Mouse (Mus musculus): ENCODE measurements at regions not wholly inside any gene's neighbourhood (a gene's known extent, or its start where the extent isn't known, plus 50 kb on each side); places are given as distances from the start of the nearest gene placed in this dataset.
"Not testable (repeated sequence)": the region's sequence is repeated elsewhere in the genome, so short reads cannot be mapped to it uniquely, and the experiment has no call there.

DNA sequence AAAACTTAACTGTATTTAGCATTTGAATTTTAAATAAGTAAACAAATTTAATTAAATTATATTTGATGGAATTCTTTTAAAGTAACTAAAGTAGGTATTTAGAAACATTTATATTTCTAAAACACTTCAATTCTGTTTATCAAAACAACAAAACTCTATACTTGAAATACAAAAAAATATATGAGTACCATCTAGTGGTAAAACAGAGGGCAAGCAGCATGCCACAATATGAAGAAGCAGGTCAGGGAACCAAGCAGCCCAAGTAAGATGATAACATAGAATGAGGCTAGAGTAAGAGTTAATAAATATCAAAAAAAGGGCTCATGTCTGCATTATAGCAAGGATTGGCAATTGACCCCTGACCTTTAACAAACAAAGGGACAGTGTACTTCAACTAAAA lies 639.7 kb downstream of the Cdh10 start:
- no peak for DNase-seq (ENCODE audit: inconsistent ontology term)

DNA sequence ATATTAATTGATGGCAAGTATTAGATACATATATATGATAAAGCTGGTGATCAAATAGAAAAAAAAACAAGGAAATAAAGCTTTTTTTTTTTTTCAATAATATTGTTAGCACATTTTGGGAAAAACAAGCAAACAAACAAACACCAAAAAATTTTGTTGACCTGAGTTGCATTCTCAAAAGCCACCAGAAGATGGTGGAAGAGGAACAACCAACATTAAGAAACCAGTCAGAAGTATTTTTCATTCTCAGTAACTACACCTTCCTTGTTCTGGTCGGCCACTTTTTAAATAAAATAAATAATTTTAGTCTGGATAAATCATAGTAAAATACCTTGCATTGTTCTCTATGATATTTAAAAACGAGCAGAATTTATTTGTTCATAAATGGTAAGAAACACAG lies 654.8 kb downstream of the Cdh10 start:
- DNase-seq (ENCODE audit: inconsistent ontology term) = peak; percentile 9

DNA sequence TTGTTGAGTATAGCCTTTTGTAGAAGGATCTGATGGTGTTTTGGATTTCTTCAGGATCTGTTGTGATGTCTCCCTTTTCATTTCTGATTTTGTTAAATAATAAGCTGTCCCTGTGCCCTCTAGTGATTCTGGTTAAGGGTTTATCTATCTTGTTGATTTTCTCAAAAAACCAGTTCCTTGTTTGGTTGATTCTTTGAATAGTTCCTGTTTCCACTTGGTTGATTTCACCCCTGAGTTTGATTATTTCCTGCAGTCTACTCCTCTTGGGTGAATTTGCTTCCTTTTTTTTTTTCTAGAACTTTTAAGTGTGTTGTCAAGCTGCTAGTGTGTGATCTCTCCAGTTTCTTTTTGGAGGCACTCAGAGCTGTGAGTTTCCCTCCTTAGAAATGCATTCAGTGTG lies 674.8 kb downstream of the Cdh10 start:
- not testable (repeated sequence) for DNase-seq (ENCODE audit: inconsistent ontology term)

DNA sequence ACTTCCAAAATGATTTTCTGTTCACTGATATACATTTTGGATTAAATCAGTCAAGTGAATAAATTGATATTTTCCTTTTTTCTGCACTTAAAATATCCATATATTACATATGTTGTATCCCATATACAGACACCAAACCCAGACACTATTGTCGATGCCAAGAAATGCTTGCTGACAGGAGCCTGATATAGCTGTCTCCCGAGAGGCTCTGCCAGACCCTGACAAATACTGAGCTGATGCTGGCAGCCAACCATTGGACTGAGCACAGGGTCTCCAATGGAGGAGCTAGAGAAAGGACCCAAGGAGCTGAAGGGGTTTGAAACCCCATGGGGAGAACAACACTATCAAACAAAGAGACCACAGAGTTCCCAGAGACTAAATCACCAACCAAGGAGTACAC lies 700.6 kb downstream of the Cdh10 start:
- no peak for DNase-seq (ENCODE audit: inconsistent ontology term)

DNA sequence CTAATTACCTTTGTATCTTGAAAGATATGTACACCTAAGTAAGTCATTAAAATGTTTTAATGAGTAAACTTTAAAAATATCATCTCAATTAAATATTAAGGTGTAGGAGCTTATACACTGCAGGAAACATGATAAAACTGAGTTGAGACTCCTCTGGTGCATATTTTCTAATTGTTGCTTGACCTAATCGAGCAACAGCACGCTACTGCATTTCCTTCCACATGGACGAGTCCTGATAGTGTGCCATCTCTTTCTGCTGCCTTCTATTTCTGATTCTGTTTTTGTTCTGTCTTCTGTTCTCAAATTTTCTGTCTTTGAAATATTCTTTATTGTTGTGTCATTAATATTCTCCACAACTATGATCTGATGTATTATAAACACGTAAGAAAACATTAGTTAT lies 721.9 kb downstream of the Cdh10 start:
- no peak for DNase-seq (ENCODE audit: inconsistent ontology term)

DNA sequence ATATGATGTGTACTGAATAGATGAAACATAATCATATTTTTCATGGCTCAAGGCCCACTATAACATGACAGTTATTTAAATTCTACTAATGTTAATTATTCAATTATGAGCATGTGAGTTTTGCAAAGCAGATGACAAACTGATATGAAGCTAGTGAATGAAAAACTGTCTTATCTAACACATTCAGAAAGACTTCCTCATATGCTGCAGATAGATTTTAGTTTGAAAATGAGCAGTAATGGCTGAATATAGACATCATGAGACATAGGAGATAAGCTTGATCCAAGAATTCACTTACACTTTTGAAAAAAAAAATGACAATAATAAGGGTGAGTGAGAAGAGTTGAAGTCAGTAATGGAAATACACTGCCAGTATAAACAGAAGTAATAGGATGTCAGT lies 731.0 kb downstream of the Cdh10 start:
- DNase-seq (ENCODE audit: inconsistent ontology term) = no peak

DNA sequence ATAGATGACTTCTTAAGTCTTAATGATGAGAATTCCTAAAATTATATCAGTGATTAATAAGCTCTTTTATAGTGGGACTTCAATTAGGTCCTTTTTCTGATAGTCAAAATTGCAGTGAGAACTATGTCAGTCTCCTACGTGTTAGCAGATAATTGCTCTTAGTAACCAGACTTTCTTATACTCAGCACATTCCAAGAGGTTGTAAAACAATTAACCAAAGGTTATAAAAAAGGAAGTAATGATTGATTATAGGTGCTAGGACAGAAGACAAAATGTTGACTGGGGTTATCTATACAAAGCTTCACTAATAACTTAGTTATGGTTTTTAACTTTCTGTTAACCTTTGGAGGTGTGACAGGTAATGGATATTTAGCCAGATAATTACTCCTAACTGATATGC lies 766.0 kb downstream of the Cdh10 start:
- DNase-seq (ENCODE audit: inconsistent ontology term) = no peak

DNA sequence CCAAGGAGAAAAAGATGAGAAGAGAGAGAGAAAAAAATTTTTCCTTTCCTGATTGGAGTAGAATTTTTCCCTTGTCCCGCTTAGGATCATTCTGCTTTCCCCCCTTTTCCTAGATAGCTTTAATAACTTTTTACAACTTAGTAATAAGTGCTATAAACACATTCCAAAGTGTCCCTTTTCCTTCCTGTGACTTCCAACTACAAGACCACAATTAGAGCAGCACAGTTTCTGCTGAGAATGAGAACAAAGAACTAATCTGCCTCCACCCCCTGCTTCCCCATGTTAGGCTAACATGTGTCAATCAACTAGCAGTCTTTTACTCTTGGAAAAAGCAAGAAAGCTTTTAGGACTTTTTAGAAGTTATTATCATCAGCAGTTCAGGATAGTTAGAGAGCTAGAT lies 766.5 kb downstream of the Cdh10 start:
- DNase-seq (ENCODE audit: inconsistent ontology term) = no peak

DNA sequence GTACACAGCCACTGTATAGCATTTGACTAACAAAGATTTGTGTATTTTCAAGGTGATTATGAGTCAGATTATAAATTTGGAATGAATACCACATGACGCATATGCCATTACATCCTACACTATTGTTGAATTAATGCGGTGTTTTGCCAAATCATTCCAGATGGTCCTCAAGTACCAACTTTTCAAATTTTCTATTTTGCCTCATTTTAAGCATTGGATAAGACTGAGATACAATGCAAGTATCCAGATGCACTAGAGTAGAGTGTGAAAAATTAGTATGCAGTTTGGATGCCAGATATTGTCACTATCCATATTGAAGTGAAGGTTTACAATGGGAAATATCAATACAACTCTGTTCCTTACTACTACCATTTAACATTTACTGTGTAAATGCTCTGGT lies 775.0 kb downstream of the Cdh10 start:
- no peak for DNase-seq (ENCODE audit: inconsistent ontology term)

DNA sequence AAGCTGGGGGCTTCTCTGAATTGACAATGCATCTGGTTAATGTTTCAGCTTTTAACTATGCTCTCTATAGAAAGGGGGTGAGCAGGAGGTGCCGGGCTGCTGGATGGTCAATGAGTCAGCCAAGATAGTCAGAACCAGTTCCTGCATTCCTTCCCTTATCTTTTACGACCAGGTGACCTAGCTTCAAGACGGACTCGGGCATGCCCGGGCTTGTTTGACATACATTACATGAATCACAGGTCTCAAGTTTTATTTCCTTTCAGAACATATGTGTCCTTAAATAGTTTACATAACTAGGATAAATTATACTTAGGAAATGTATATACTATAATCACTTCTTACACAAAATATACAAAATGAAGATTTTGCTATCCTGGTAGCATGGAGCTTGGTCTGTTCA lies 803.6 kb downstream of the Cdh10 start:
- DNase-seq (ENCODE audit: inconsistent ontology term) = not testable (repeated sequence)

DNA sequence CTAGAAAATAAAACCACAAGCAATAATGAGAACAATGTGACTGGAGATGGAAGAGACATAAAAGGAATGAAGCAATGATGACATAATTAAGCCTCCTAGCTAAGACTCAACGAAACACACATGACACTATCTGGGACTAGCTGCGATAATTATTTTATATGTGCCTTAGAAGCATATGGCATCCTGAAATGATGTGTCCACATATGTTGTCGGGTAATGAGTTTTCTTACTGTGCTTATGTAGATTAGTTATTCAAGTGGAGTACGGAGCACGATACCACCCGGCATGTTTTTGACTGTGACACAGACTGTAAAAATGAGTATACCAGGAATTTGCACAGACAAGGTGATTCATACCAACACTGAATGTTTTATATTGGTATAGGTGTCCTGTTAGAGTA lies 781.7 kb upstream of the Cdh12 start:
- no peak for DNase-seq (ENCODE audit: inconsistent ontology term)

DNA sequence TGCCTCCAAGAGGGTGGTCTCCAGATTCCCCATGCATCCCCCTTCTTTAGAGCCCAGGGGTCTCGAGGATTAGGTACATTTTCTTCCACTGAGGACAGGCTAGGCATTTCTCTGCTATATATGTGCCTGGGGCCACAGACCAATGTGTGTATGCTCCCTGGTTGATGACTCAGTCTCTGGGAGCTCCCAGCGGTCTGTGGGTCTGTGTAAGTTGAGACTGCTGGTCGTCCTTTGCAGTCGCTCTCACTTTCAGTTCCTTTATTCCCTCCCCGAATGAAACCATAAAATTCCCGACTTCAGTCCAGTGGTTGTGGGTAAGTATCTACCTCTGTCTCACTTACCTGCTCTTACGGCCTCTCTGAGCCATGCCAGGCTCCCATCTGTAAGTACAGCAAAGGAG lies 773.5 kb upstream of the Cdh12 start:
- no peak for DNase-seq (ENCODE audit: inconsistent ontology term)

DNA sequence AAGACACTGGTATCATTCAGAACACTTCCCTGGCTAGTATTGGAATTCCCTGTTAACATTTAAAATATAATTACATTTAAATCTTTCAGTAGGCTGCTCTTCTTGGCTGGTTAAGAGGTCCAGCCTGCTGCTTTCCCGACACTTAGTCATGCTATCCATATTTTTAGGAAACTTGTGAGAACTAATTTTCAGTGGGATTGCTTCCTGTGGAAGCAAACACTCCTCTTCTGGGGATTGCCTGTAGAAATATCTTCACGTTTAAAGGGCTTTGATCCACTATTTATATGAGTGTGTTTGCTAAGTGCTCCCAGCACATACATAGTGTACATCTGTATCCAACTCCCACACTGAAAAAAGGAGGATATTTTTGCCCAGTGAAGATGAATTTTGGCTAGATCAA lies 761.8 kb upstream of the Cdh12 start:
- DNase-seq (ENCODE audit: inconsistent ontology term) = no peak

DNA sequence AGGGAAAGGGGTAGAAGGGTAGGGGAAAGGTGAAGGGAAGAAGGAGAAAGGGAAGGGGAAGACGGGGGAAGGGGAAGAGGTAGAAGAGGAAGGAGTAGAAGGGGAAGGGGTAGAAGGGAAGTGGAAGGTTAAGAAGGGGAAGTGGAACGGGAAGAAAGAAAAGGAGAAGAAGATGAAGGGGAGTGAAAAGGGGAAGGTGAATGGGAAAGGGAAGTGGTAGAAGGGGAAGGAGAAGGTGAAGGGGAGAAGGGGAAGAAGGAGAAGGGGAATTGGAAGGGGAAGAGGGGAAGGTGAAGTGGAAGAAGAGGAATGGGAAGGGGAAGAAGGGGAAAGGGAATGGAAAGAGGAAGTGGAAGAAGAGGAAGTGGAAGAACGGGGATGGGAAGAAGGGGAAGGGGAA lies 737.3 kb upstream of the Cdh12 start:
- DNase-seq (ENCODE audit: inconsistent ontology term) = no peak

Measured in Muller cell, postnatal 12 days (primary cell).